Mouse (Mus musculus) urinary bladder, postnatal 10 days (tissue): ENCODE data around the gene Zbtb20.

Experiments
- DNase-seq: peaks from one replicate; pipeline ENCODE4 v3.0.0; 2022; ENCODE audit warnings: low spot score

Gene Zbtb20

DNA sequence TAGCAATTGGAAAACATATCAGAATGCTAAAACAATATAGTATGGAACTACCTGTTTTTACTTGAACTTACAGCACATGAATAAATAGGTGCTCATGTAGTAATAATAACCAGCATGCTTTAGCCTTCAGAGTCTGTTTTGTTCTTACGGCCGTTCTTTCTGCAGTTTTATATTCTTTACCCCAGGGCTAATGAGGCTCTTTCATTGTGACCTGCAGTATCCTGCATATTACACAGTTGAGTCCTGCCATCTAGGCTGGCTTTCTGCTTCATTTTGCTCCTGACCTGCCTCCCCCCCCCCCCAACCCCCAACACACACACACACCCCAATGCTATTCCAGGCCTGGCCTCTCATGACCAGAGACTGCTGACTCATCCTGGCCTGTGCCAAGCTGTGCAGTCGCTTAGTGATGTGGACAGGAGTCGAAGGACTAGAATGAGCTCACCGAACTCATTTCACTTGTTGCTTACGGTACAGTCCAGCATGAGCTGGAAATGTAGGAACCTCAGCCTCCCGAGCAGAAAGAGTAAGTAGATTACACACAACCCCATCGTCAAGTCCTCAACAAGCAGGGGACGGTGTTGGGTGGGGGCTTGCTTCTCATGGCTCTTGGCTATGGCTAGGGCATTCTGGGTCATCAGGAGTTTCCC is 487.1 kb downstream of the Zbtb20 start:
- peak; percentile 34 for DNase-seq

DNA sequence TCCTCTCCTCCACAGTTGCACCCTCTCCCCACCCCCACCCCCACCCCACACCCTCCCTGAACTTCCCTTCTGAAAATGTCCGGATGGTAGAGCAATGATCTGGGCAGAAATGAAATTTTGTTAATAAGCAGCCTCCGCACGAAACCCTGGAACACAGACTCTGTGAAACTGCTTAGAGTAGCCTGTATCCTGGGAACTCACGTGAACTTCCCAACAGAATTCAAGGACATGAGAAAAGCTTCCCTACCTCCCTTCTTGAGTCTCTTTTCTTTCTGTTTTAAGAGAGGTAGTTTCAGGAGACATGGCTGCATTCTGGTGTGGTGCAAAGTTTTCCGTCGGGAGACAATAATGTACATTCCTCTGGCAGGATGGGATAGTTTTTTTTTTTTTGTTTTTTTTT is 487.6 kb downstream of the Zbtb20 start:
- DNase-seq = no peak

- no peak for DNase-seq
Measured at GRCm38 (mm10) chr16:43363751-43364515, 488.3 kb downstream of the Zbtb20 start.

DNA sequence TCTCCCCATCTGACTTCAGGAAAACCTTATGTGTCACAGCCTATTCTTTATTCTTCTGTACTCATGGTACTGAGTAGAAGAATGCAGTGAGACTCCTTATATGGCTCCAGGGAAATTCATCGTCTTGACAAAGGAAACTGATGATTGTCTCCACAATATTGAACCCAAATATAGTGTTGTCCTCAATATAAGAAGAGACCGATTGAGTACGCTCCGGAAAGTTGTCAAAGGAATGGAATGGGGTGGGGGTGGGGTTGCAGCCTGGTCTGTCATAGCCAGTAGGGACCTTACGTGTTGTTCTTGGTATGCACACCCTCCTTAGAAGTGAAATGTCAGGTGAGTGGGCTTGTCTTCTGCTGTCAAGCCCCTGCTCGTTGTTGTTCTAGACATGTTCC is 488.8 kb downstream of the Zbtb20 start:
- DNase-seq = no peak

GRCm38 (mm10) chr16:43365277-43365676 is 489.6 kb downstream of the Zbtb20 start:
- DNase-seq = no peak

- no peak for DNase-seq
Measured at GRCm38 (mm10) chr16:43370496-43371020, 494.9 kb downstream of the Zbtb20 start.

DNA sequence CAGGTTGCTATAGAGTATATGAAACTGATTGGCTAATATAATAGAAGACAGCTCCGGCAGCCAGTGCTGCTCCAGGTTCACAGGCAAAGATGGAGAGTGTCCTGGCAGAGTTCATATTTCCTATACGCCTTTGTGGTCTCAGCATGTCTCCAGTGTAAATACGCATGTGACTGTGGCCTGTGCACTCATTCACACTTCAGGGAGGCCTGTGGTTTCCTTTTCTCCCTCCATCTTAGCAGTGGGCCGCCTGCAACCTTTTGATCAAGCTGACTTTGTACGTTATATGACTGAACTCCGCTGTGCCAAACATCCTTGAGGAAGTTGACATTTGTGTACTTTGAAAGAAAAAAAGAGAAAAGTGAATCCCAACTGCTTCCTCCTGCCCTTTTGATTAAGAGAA is 501.1 kb downstream of the Zbtb20 start:
- DNase-seq = no peak

DNA sequence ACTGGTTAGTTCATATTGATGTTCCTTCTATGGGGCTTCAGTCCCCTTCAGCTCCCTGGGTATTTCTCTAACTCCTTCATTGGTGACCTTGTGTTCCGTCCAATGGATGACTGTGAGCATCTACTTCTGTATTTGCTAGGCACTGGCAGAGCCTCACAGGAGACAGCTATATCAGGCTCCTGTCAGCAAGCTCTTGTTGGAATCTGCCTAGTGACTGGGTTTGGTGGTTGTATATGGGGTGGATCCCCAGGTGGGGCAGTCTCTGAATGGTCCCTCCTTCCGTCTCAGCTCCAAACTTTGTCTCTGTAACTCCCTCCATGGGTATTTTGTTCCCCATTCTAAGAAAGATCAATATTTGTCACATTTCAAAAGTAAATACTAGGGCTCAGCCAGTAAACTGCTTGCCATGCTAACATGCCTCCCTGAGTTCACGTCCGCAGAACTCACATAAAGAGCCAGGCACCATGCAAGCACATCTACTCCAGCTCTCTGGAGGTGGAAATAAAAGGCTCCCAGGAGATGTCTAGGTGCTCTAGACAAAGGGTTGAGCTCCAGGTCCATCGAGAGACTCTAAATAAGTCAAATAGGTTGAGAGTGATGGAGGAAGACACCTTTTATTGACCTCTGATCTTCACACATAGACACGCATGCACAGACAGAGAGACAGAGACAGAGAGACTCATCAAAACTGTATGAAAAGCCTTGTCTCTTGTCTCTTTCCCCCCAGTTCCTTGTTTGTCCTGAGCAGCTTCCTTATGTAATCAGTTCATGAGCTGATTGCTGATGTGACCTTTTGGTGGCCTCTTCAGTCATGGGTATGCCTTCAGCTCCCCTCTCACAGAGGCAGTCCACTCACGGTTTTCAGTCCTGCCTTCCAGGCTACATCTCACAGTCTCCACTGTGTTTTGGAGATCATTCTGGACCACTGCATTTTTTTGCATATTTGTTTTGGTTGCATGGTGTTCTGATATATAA is 504.0 kb downstream of the Zbtb20 start:
- no peak for DNase-seq

- no peak for DNase-seq
Measured at GRCm38 (mm10) chr16:43381183-43381582, 505.5 kb downstream of the Zbtb20 start.

DNA sequence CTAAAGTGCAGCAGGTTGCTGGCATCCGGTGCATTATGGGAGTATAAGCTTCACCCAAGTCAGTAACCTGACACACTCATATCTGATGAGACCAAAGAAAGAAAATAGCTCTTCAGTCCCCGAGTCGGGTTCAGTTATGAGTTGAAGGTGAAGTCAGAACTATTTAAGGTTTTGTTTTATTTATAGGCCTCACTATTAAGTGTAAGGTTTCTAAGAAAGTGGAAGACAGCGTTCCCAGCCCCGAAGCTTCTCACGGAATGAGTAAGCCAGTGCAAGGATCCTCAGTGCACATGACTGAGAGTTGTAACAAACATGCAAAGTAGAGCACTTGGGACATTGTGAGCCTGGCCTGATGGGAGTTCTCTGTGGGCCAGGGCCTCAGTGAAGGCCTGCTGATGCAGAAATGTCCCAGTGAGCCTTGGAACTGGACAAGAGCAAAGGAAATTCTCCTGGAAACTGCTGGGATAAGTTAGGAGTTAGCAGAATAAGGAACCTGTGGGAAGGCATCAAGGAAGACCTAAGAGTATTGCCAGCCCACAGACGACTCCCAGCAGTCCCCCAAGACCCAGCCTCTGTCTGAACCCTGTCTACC is 507.6 kb downstream of the Zbtb20 start:
- no peak for DNase-seq

DNA sequence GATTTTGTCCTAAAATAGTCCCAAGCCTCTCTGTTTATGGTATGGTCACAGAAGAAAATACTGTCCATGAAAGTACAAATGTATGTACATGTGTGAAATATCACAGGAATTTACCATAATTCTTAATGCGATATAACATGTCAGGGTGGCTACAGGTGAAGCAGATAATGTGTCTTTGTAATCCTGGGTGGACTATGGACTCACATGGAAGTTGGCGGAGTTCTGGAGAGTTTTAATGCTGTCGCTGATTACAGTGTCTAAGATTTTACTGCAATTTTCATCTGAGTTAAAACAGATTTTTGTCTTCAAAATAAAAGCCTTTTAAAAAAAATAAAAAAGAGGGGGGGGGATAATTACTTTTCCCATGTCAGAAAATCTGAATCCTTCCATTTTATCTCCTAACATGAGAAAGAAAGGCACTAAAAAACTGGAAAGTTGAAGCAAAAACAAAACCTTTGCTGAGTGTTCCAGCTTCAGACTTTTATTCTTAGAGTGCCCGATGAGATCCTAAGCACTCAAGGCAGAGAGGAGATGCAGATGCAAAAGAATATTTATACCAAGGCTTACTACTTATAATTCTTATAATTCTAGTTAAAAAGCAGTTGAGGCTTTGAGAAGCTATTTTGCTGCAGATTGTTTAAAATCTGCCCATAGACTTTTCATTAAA is 509.4 kb downstream of the Zbtb20 start:
- no peak for DNase-seq

GRCm38 (mm10) chr16:43385620-43386210 is 510.0 kb downstream of the Zbtb20 start:
- no peak for DNase-seq

DNA sequence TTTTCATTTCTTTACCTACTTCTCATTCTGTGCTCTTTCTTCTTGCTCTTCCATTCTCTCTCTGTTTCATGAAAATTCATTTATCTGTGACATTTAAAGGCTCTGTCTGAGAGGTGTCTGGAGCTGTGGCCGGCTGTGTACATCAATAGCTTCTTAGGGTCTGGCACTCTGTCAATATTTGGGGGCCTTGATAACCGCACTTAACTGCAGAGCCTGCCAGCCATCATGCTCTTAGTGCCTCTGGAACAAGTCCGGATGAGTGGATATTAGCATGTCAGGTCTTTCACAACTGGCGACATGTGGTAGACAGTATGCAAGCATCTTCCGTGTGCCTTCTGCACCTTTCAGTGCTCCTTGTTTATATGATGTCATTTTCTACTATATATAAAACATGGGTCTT is 510.7 kb downstream of the Zbtb20 start:
- no peak for DNase-seq

DNA sequence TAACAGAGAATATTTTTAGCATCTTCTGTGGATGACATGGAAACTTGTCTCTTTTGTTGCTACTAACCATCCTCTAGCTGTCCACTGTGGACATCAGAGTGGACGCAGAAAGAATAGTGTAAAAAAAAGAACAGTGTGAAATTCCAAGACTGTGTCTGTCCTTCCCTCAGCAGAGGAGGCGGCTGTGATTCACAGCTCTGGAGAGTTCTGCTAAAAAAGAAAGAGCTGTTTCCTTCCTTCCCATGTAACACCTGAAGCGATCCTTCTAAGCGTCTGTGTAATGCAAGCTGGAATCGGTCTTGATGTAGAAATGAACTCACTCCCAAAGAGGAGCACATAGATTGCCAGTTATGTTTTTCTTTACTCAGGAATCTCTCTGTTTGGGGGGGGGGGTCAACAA is 512.7 kb downstream of the Zbtb20 start:
- no peak for DNase-seq

GRCm38 (mm10) chr16:43390387-43390786 is 514.7 kb downstream of the Zbtb20 start:
- no peak for DNase-seq

DNA sequence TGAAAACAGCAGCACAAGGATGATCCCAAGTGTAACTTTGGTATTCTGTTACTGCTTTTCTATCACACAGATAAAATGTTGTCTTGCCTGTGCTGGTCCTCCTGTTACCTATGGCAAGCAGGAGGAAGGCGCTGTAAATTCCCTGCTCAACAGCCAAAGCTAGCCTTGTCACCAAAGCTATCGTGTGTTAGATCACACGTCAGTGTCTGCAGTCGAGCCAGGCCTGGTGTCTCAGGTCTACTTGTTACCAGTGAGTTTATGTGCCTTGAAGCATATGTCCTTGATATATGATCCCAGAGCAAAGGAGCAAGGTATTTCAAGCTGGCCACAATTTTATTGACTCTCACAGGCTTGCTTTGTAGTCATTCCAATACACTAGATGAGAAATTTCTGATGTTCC is 517.7 kb downstream of the Zbtb20 start:
- DNase-seq = no peak

DNA sequence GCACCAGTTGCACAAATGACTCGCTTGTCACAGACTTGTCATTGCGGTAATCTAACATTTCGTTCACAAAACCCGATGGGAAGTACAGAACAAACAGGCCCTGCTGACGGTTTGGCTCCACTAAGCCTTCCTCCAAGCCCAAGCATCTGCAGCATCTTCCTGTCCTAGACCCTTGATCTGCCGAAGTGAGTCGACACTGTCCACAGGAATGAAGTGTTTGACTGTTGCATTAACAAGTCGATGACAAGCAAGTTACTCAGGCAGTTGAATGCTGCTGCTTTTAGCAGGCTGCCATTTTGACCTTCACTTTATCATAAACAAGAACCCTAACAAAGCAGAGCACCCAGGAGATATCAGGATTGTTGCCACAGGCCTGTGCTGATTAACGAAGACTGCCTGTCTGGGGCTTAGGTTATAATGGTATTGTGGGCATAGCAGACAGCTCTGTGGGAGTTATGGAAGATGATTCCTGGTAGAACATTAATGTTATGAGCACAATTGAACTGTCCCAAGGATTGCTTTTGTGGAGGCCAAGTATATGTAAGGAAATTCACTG is 518.4 kb downstream of the Zbtb20 start:
- DNase-seq = no peak

DNA sequence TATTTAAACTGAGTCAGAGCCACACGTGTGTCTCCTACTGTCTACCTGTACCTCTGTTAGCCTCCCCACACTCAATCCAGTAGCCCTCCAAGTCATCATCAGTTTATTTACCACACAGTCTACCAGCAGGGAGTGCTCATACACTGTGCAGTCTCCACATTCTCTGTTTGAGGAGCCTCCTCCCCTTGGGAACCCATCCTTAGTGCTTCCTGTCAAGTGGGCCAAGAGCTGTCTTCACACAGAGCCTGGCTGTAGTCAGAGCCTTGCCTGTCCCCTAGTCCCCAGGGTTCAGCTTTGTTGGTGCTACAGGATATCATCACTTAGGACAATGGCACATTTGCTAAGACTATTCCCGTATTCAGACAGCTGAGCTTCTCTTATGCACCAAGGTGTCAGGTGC is 519.1 kb downstream of the Zbtb20 start:
- no peak for DNase-seq

DNA sequence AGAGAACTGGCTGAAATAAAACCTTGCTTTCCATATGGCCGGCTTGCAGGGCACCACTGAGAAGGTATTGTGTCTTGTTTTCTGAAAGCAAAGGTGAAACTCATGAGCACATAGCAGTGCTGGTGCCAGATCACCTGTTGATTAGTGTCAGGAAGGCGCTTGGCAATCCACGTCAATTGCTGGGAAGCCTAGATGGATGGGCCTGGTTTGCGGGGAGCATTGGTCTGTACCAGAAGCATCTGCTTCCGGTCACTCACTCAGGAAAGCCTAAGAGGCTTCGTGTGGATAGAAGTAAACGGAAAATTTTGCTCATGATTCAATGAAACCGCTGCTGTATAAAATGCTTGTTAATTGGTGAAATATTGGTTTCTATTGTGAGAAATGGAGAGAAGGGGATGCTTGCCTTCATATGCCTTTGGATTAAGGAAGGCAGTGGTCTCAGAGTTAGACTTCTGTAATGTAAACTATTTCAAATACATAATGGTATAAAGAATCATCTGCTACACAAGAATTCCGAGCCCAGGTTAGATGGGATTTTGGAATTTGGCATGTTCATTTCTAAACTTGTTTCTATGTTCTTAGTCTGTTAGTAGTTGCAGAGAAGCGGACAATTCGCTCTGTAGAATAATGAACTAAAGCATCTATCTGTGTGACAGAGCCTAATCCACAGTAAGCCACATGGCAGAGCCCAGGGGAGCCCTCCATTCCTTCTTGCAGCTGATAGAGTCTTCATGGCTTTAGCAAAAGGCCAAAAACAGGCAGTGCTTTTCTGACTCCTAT is 521.4 kb downstream of the Zbtb20 start:
- no peak for DNase-seq
